Mouse (Mus musculus): ENCODE data around the gene Med22. TPM values are rescaled to one million over a fixed set of nuclear protein-coding genes. Genes with fewer than 3 reads are reported as not detected.
"Not testable (repeated sequence)": the region's sequence is repeated elsewhere in the genome, so short reads cannot be mapped to it uniquely, and the experiment has no call there.

The Med22 gene
- polyA plus RNA-seq, 1 experiment: 38.6 TPM

DNA sequence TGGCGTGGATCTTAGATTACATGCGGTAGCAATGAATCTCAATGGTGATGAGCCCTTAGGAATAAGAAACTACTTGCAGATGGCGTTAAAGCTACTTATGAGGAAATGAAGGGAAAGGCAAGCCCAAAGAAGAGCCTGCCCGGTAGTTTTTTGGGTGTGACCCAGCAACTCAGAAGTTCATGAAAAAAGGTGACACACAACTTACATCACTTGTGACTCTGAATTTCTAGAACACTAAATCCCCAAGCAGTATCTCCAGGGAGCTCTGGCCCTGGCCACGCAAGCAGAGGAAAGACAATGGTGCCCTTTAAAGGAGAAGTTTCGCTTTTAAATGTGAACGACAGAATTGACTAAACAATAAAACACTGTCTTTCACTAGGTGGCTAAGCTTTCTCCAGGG lies 7.2 kb downstream of the Med22 start:
- no peak for TF ChIP-seq SRF (IDR thresholded peaks at IDR 0.05; ENCODE audit: control insufficient read depth, insufficient read length, low read depth)
- TF ChIP-seq CEBPB (IDR thresholded peaks at IDR 0.05; ENCODE audit: insufficient read depth, poor library complexity, severe bottlenecking): peak; percentile 50; the same call in 1 of the 2 replicates
- H3K79me2 ChIP-seq (ENCODE audit: control insufficient read depth, insufficient read depth): peaks cover 45% of the 10 kb centered on the region
- peak overlapping the region; percentile 95 for H3K4me3 ChIP-seq
- peak overlapping the region; percentile 75 for H3K4me2 ChIP-seq (ENCODE audit: low read depth)
- peaks cover 14% of the 10 kb centered on the region for H3K36me3 ChIP-seq (ENCODE audit: control insufficient read depth, insufficient read depth)
- no peaks in the 10 kb centered on the region for H3K27me3 ChIP-seq (ENCODE audit: control insufficient read depth, insufficient read depth, insufficient read length)
- peak overlapping the region; percentile 61 for H3ac ChIP-seq (ENCODE audit: control insufficient read depth, insufficient read length)

DNA sequence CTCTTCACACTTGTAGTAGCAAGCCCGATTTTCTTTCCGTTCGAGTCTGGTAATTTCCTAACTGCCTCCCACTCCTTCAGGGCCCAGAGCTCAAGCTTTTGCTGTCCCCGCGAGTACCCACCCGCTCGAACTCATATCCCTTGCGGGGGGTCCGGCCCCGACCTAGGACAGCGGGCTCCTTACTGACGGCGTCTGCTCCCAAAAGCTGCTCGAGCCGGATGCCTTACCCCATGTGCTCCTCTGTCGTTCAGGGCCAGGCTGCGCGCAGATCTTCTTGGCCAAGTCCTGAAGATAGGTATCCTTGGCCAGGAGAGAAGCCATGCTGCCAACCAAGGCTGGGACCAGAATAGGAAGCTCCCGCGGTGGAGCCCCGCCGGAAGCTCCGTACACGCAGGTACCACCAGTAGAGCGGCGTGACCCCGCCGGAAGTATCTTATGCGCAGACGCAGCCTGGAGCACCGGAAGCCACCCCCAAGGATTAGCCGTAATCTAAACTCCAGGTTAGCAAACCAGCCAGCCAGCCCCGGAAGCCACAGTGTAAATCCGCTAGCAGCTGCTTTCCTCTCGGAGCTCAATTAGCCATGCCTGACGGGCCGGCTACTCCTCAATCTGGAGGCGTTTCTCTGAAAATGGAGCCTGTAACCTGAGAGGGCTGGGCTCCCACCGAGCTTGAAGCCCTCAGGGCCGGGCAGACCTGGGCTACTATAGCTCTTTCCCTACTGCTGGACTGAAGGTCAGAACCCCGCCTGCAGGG lies 7.8 kb downstream of the Med22 start, which contains the start of gene Surf6:
Gene Surf6, minus strand, starts transcription at position 413 of the 754 bp plus-strand sequence.
- TF ChIP-seq POLR2A (IDR thresholded peaks at IDR 0.05; ENCODE audit: insufficient read length, low read depth): peak; percentile 50
- TF ChIP-seq MAX (IDR thresholded peaks at IDR 0.05; ENCODE audit: low read depth): no peak
- no peak for TF ChIP-seq USF1 (IDR thresholded peaks at IDR 0.05; ENCODE audit: low read depth)
- peak; percentile 43 for TF ChIP-seq POLR2AphosphoS2 (IDR thresholded peaks at IDR 0.05; ENCODE audit: insufficient read length, low read depth)
- TF ChIP-seq MYOG (IDR thresholded peaks at IDR 0.05; ENCODE audit: control insufficient read depth in 1 of 3, insufficient read depth in 1 of 3, insufficient read length in 2 of 3, low read depth in 2 of 3): peak; percentile 17 to 88 (median 77)
- no peak for TF ChIP-seq REST (IDR thresholded peaks at IDR 0.05; ENCODE audit: insufficient read depth, insufficient read length)
- peak; percentile 40 for TF ChIP-seq SRF (IDR thresholded peaks at IDR 0.05; ENCODE audit: control insufficient read depth, insufficient read length, low read depth)
- peak; percentile 18 for TF ChIP-seq TCF12 (IDR thresholded peaks at IDR 0.05; ENCODE audit: insufficient read depth, poor library complexity, severe bottlenecking)
- TF ChIP-seq MYOD1 (IDR thresholded peaks at IDR 0.05; ENCODE audit: control insufficient read depth in 1 of 3, insufficient read length in 2 of 3, low read depth in 2 of 3): peak; percentile 71 to 88 (median 75)
- peak; percentile 20 for TF ChIP-seq E2F4 (IDR thresholded peaks at IDR 0.05; ENCODE audit: insufficient read depth)
- no peak for TF ChIP-seq CEBPB (IDR thresholded peaks at IDR 0.05; ENCODE audit: insufficient read depth, poor library complexity, severe bottlenecking)
- TF ChIP-seq TCF3 (IDR thresholded peaks at IDR 0.05; ENCODE audit: insufficient read length, low read depth): no peak
- Histone ChIP-seq H3K36me3 (ENCODE audit: control insufficient read depth, insufficient read depth) (peaks cover 20% of the 10 kb centered on the region), H3K27me3 (ENCODE audit: control insufficient read depth, insufficient read depth, insufficient read length) (no peaks in the 10 kb centered on the region), H3K79me2 (ENCODE audit: control insufficient read depth, insufficient read depth) (peaks cover 41% of the 10 kb centered on the region), H3K4me2 (ENCODE audit: low read depth) (peak within 1 kb of the TSS; percentile 97), H3ac (ENCODE audit: control insufficient read depth, insufficient read length) (peak within 1 kb of the TSS; percentile 61), H3K4me3 (peak within 1 kb of the TSS; percentile 95)

DNA sequence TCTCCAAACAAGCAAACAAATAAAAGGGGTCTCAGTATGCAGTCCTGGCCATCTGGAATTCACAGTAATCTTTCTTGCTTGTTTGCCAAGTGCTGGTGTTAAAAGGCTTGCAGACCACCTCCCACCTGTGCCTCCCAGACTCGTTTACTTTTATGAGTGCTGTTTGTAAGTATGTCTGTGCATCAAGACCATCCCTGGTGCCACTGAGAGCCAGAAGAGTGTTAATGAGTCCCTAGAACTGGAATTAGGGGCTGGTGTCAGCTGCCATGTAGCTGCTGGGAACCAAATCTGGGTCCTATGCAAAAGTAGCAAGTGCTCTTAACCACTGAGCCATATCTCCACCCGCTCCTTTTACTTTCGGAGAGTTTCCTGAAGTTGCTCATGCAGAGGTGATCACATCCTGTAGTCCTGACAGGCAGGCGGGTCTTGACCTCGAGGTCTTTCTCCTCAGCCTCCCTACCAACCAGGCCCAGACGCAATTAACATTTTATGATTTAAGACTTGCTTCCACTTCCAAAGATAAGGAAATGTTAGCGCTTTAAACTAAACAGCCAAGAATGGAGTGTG lies 8.6 kb downstream of the Med22 start:
- Histone ChIP-seq H3K4me2 (ENCODE audit: low read depth) (peak overlapping the region; percentile 97), H3K79me2 (ENCODE audit: control insufficient read depth, insufficient read depth) (peaks cover 41% of the 10 kb centered on the region), H3K4me3 (peak overlapping the region; percentile 95), H3ac (ENCODE audit: control insufficient read depth, insufficient read length) (peak overlapping the region; percentile 61), H3K36me3 (ENCODE audit: control insufficient read depth, insufficient read depth) (peaks cover 27% of the 10 kb centered on the region), H3K27me3 (ENCODE audit: control insufficient read depth, insufficient read depth, insufficient read length) (no peaks in the 10 kb centered on the region)
- no peak for TF ChIP-seq REST (IDR thresholded peaks at IDR 0.05; ENCODE audit: insufficient read depth, insufficient read length)

DNA sequence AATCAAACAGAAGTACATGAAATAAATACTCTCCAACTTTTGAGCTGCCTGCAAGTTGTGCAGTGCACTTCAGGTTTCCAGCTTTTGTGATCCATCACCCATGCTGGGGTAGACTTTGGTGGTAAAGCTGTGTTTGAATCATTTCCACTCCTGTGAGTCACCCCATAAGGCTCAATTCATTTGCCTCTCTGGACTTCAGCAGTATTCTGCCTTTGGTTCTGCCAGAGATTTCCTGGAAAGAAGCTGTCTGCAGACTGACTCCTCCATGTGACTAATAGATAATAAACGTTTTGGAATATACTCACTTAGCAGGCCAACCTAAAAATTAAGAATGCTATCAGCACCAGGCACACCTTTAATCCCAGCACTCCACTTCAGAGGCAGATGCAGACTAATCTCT lies 9.7 kb downstream of the Med22 start:
- no peak for TF ChIP-seq CEBPB (IDR thresholded peaks at IDR 0.05; ENCODE audit: insufficient read depth, poor library complexity, severe bottlenecking)
- no peak for TF ChIP-seq E2F4 (IDR thresholded peaks at IDR 0.05; ENCODE audit: insufficient read depth)
- TF ChIP-seq TCF3 (IDR thresholded peaks at IDR 0.05; ENCODE audit: insufficient read length, low read depth): no peak
- TF ChIP-seq POLR2A (IDR thresholded peaks at IDR 0.05; ENCODE audit: insufficient read length, low read depth): no peak
- TF ChIP-seq TCF12 (IDR thresholded peaks at IDR 0.05; ENCODE audit: insufficient read depth, poor library complexity, severe bottlenecking): no peak
- no peak for TF ChIP-seq MAX (IDR thresholded peaks at IDR 0.05; ENCODE audit: low read depth)
- TF ChIP-seq MYOD1 (IDR thresholded peaks at IDR 0.05; ENCODE audit: control insufficient read depth in 1 of 3, insufficient read length in 2 of 3, low read depth in 2 of 3): no peak
- no peak for TF ChIP-seq SRF (IDR thresholded peaks at IDR 0.05; ENCODE audit: control insufficient read depth, insufficient read length, low read depth)
- Histone ChIP-seq H3K4me3 (peak overlapping the region; percentile 95), H3K79me2 (ENCODE audit: control insufficient read depth, insufficient read depth) (peaks cover 41% of the 10 kb centered on the region), H3ac (ENCODE audit: control insufficient read depth, insufficient read length) (no peak overlapping the region), H3K4me2 (ENCODE audit: low read depth) (no peak overlapping the region), H3K36me3 (ENCODE audit: control insufficient read depth, insufficient read depth) (peaks cover 37% of the 10 kb centered on the region), H3K27me3 (ENCODE audit: control insufficient read depth, insufficient read depth, insufficient read length) (no peaks in the 10 kb centered on the region)

DNA sequence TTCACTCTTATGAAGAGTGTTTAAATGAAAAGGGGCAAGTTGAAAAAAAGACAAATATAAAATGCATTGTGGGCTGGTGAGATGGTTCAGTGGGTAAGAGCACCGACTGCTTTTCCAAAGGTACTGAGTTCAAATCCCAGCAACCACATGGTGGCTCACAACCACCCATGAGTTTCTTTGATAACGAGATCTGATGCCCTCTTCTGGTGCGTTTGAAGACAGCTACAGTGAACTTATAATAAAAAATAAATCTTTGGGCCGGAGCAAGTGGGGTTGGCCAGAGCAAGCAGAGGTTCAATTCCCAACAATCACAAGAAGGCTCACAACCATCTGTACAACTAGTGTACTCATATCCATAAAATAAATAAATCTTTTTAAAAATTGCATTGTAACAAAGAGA lies 14.6 kb downstream of the Med22 start:
- Histone ChIP-seq H3K79me2 (ENCODE audit: control insufficient read depth, insufficient read depth) (peaks cover 14% of the 10 kb centered on the region), H3K4me3 (no peak overlapping the region), H3ac (ENCODE audit: control insufficient read depth, insufficient read length) (no peak overlapping the region), H3K36me3 (ENCODE audit: control insufficient read depth, insufficient read depth) (peaks cover 71% of the 10 kb centered on the region), H3K27me3 (ENCODE audit: control insufficient read depth, insufficient read depth, insufficient read length) (no peaks in the 10 kb centered on the region), H3K4me2 (ENCODE audit: low read depth) (no peak overlapping the region)
- TF ChIP-seq CEBPB (IDR thresholded peaks at IDR 0.05; ENCODE audit: insufficient read depth, poor library complexity, severe bottlenecking) (no peak), MAX (IDR thresholded peaks at IDR 0.05; ENCODE audit: low read depth) (no peak), TCF3 (IDR thresholded peaks at IDR 0.05; ENCODE audit: insufficient read length, low read depth) (no peak), POLR2AphosphoS2 (IDR thresholded peaks at IDR 0.05; ENCODE audit: insufficient read length, low read depth) (no peak), TCF12 (IDR thresholded peaks at IDR 0.05; ENCODE audit: insufficient read depth, poor library complexity, severe bottlenecking) (no peak), SRF (IDR thresholded peaks at IDR 0.05; ENCODE audit: control insufficient read depth, insufficient read length, low read depth) (no peak), USF1 (IDR thresholded peaks at IDR 0.05; ENCODE audit: low read depth) (no peak), MYOD1 (IDR thresholded peaks at IDR 0.05; ENCODE audit: control insufficient read depth in 1 of 3, insufficient read length in 2 of 3, low read depth in 2 of 3) (no peak), MYOG (IDR thresholded peaks at IDR 0.05; ENCODE audit: control insufficient read depth in 1 of 3, insufficient read depth in 1 of 3, insufficient read length in 2 of 3, low read depth in 2 of 3) (no peak), POLR2A (IDR thresholded peaks at IDR 0.05; ENCODE audit: insufficient read length, low read depth) (no peak), E2F4 (IDR thresholded peaks at IDR 0.05; ENCODE audit: insufficient read depth) (no peak), REST (IDR thresholded peaks at IDR 0.05; ENCODE audit: insufficient read depth, insufficient read length) (no peak)

DNA sequence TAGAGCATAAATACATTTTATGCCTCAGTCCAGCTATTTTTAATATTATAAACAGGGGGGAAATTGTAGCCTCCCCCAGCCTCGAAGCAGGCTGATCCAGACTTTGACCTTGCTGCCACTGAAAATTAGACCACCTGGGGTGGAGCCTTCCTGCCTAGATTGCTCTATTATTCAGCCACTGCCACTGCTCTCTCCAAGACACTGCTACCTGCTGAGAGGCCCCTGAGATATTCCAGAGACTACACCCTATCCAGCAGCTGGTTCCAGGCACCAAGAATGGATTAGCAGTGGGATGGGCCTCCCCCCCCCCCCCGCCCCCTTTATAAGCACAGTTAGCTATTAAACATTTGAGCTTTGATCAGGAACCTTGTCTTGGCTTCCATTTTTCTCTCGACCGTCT lies 24.3 kb downstream of the Med22 start:
- H3K4me2 ChIP-seq (ENCODE audit: low read depth); H3ac ChIP-seq (ENCODE audit: control insufficient read depth, insufficient read length); H3K79me2 ChIP-seq (ENCODE audit: control insufficient read depth, insufficient read depth); H3K4me3 ChIP-seq; H3K27me3 ChIP-seq (ENCODE audit: control insufficient read depth, insufficient read depth, insufficient read length): not testable (repeated sequence)
- H3K36me3 ChIP-seq (ENCODE audit: control insufficient read depth, insufficient read depth): peaks cover 22% of the 10 kb centered on the region

DNA sequence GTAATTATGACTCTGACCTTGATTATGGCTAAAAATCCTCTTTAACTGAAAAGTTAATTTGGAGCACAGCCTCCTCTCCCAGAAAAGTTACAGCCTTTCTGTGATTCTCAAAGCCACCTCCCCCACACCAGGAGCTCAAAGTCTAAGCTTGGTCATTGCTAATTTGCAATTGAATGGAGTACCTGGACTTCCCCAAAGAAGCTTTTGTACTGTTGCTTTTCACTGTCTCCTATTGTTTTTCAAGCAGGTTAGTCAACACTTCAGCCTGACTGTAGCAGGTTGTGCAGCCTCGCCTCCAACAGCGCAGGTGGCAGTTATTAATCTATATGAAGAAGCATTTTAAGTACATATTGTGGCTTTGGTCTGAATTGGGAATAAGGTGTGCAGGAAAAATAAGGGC lies 24.9 kb downstream of the Med22 start:
- not testable (repeated sequence) for H3ac ChIP-seq (ENCODE audit: control insufficient read depth, insufficient read length); H3K79me2 ChIP-seq (ENCODE audit: control insufficient read depth, insufficient read depth); H3K27me3 ChIP-seq (ENCODE audit: control insufficient read depth, insufficient read depth, insufficient read length)

More for the DNA sequence above, 24.9 kb downstream of the Med22 start:
- H3K4me2 ChIP-seq (ENCODE audit: low read depth); H3K4me3 ChIP-seq: not testable (repeated sequence)
- H3K36me3 ChIP-seq (ENCODE audit: control insufficient read depth, insufficient read depth): peaks cover 20% of the 10 kb centered on the region
